Mouse (Mus musculus) frontal cortex, postnatal 10 days (tissue): ENCODE measurements around the gene 1700023F06Rik.

Experiments used
- DNase-seq, 2 experiments: peaks; one replicate each; pipeline ENCODE4 v3.0.0; 2022; ENCODE audit warnings: low spot score in 2 of 2, mixed read lengths in 1 of 2

Gene 1700023F06Rik

GRCm38 (mm10) chr11:103181911-103182310 lies 26.4 kb downstream of the 1700023F06Rik start:
- no peak for DNase-seq

DNA sequence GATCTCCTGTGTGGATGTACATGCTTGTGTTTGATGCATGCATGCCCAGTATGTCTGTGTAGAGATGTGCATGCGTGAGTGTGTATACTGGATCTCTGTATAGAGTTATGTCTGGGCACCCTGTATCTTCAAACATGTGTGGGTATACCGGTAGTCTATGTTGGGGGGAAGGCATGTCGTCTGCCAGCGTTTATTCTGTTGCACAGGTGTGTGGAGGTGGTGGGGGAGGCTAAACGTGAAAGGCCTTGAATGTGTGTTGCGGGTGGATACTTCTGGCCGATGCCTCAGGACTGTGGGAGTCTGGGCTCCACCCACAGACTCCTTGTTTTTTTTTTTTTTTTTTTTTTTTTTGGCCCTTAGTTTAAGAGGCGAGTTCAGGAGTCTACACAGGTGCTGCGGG lies 27.0 kb downstream of the 1700023F06Rik start:
- DNase-seq: no peak

GRCm38 (mm10) chr11:103180426-103180825 lies 27.9 kb downstream of the 1700023F06Rik start:
- DNase-seq: no peak

DNA sequence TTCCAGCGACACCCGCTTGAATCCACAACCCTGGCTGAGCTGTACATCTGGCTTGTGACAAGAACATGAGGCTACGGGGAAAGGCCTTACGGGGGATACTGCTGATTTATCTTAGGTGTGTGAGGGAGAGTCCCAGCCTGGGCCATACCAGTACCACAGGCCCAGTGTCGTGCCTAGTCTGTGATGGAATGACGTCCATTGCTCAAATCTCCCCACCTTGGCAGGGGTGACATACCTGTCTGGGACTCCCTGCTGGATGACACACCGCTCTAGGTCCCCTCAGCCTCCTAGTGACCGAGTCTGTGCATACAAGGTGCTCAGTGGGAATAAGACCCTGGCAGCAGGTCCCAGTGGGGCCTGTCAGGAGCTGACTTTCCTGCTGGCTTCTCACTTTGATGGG lies 29.6 kb downstream of the 1700023F06Rik start:
- DNase-seq: no peak

GRCm38 (mm10) chr11:103177815-103178485 lies 30.4 kb downstream of the 1700023F06Rik start:
- no peak for DNase-seq

DNA sequence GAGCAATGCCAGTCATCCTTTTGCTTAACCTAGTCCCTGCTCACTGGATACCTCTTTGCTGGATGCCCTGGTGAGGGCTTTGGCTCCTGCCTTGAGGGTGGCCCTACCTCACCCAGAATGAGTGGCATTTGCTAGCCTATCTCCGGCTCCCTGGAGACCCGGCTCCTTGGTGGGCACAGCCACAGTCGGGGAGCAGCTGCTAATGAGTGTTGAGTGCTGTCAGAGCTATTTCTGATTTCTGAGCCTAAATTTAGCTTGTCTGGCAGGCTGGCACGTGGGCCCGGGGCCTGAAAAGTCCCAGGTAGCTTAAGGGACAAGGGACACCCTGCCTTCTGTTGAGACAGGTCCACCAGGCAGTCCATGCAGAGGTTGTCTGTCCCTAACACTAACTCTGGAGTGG lies 31.1 kb downstream of the 1700023F06Rik start:
- no peak for DNase-seq

- no peak for DNase-seq
Observed at GRCm38 (mm10) chr11:103176510-103176909, 31.8 kb downstream of the 1700023F06Rik start.

GRCm38 (mm10) chr11:103175688-103176442 lies 32.5 kb downstream of the 1700023F06Rik start:
- no peak for DNase-seq

GRCm38 (mm10) chr11:103174891-103175391 lies 33.4 kb downstream of the 1700023F06Rik start:
- no peak for DNase-seq

DNA sequence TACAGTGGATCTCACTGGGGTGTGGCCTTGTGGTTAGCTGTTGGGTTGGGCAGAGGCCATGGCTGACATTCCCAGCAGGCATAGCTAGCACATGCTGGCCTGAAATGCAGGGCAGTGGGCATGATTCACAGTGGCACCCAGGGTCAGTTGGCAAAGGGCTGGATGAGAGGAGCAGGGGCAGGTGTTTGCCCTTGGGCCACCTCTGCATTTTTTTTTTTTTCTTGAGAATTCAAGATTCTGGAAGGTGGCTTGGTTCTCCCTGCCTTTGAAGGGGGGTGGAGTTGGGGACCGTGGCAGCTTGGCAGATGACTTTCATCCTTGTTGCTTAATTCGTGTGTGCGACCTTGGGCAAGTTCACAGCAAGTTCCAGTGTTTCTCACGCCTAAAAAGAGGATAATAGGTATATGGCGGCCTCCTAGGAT lies 33.9 kb downstream of the 1700023F06Rik start:
- no peak for DNase-seq

DNA sequence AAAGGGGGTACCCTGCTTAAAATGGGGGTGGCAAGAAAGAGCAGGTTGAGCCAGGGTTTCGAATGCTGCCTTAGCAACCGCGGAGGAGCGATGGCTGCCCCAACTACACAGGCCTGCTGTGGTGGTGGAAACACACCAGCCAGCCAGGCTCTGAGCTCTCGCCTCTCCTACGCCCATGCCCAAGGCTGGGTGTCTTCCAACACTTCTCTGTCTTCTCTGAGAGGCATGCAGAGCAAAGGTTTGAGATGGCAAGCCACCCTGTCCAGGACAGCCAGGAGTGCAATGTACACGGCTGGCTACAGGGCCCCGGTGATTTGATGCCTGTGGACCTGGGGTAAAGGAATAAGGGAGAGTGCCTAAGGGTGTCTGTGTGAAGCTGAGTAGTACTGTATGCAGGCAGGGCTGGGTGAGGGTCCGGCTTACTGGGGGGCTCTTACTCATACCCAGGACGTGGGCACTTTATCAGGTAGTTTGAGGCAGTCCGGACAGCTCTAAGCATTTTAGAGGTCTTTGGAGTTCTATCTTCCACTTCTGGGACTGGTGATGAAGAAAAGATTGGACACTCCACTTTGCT lies 34.5 kb downstream of the 1700023F06Rik start:
- no peak for DNase-seq

DNA sequence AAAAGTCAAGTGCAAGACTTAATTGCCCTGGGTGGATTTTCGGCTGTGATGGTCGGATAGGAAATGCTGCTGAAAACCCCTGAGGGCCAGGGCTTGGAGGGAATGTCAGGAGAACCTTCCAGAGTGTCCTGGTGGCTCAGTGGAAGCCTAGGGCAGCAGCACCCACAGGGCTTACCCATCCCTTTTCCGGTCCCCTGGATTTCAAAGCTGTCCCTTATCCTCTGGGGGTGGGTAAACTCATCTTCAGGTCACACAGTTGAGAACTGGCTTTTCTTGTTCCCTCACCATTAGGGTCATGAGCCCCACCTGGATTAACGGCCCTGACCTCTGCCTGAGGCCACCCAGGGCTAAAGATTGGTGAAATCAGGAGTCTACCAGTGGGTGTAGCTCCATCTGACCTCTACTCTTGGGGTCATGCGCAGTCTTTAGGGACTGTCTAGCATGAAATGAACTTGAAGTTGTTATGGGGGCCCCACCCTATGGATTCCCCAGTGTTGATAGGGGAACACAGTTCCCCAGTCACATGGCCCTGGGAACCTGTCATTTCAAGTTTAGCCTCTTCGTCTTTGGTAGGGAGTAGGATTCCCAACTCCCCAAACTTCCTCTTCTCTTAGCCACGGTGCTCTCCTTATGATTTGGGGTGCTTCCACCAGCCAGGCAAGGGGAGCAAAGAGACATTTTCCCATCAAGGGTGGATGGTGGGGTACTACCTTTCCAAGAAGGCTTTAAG lies 35.2 kb downstream of the 1700023F06Rik start:
- DNase-seq: no peak

GRCm38 (mm10) chr11:103172392-103173040 lies 35.8 kb downstream of the 1700023F06Rik start:
- no peak for DNase-seq

DNA sequence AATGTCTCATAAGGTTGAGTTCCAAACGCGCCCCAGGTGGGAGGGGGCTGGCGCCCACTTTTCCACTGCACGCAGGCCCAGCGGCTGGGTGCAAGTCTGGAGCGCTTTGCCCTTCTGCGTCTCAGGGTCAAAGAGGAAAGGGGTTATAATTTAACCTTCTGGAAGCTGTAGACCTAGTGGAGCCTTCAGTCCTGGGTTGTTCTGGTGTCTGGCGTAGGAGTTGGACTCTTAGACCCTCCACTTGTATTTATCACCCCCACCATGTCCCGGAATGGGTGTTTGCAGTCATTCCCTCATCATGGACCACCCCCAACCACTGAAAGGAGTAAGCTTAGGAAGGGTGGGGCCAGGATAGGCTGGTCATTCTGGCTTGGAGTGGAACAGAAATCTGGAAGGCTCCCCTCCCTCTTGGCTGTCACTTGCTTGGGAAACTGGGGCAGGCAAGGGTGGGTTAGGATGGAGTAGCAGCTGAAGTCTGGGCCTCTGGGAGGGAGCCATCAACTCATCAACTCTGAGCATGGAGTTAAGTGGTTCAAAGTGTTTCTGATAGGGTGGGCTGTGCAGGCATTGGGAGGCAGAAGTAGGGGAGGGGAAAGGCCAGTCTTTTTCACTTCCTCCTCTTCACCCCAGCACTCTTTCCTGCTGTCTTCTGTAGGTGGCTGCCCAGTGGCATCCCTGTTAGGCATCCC lies 36.5 kb downstream of the 1700023F06Rik start:
- no peak for DNase-seq

- no peak for DNase-seq
Observed at GRCm38 (mm10) chr11:103171286-103171620, 37.1 kb downstream of the 1700023F06Rik start.

DNA sequence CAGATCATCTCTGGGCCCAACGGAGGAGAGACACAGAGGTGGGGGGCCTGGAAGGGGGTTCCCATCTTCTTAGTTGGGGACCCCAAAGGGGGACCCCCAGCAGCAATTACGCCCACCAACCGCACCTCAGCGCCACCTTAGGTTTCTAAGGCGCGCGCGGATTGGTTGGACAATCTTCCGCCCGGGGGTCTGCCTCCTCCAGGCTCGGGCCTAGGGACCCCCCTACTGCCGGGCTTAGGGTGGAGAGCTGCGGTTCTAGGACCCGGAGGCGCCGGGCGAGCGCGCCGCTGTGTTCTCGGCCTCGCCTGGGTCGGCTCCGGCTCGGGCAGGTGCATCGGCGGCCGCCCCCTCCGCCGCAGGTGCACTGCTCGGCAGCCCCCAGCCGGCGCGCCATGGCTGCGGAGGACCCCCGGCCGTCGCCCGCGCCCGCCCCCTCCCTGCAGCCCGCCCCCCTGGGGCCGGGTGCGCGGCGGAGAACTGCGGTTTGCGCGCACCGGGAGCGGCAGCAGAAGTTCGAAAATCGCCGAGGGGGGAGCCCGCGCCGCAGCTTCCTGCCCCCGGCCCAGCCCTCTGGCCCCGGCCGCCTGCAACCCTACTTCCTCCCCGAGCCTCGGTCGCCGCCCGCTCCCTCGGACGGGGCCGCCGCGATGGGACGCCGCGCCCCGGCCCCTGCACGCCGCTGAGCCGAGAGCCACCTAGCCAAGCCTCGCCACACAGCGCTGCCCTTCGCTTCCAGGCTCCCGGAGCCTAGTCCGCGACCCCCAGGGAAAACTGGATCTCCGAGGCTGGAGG lies 37.7 kb downstream of the 1700023F06Rik start, which contains the start of gene Fmnl1:
Gene Fmnl1, plus strand, starts transcription at position 614 of the 792 bp plus-strand sequence.
- peak in 1 of 2 experiments; percentile 59 for DNase-seq

DNA sequence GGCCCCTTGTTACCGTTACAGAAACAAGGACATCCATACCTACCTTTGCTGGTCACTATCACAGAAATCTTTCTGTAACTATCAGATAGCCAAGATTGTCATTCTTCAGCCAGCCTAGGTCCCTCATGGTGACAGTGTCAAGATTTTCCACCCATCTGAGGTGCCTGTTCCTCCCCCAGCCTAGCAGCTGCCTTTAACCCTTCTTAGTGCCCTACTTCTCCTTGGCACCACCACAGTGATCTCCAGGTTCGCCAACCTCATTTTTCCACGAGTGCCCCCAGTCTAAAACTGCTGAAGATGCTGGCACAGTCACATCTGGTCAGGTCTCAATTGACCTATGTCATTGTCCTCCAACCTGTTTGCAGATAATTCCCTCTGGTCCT lies 38.3 kb downstream of the 1700023F06Rik start:
- DNase-seq: no peak

DNA sequence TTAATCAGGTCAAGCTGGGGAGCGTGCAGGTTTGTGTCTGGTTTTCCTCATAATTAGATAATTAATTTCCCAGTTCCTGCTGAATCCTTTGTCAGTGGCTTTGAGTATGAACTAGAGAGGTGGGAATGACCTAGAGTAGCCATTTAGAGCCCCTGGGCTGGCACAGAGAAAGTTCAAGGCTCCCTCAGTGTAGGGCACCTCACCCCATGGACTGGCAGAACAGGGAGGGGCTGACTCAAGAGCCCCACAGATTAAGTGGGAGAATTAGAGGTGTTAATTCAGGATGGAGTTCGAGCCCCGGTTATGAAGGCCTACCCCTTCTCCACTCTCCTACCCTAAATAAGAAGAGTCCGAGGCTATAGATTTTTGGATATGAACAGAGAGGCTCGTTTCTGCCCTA lies 38.7 kb downstream of the 1700023F06Rik start:
- no peak for DNase-seq

DNA sequence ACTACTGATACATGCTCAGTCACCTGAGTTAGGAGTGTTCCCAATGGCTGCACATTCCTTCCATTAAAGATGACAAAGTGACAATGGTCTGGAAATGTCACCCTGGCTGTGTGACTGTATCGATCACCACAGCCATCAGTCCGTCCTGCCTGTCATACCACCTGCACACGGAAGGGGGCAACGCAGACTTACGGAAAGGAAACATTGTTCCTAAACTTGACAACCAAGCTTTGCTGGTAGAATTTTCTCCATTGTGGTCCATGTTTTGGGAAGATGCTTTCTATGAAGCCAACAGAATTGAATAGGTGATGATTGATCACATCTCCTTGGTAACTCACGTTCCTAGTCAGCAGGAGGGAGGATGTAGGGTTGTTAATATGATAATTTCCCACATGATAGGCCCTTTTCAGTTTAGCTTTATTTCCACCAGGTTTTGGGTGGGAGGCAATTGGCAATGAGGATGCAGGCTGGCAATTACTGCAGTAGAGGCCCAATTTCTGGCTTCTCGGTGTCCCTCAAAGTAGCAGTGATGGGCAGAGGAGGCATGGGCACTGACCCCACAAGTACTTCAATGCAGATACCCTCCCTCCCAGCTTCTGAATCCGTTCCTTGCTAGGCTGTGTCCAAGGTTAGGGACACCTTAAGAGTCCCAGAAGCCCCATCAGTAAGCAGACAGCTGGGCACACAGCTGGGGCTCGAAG lies 39.5 kb downstream of the 1700023F06Rik start:
- DNase-seq: peak in 1 of 2 experiments; percentile 62
